Mouse (Mus musculus) embryonic facial prominence, embryonic 13.5 days (tissue): ENCODE data around the gene Sept11. TPM values are rescaled to one million over a fixed set of nuclear protein-coding genes. Genes with fewer than 3 reads are reported as not detected.

Experiments
- ATAC-seq: fragments of 200-750 bp; cut with Nextera tagmentation; 2 replicates; pipeline ENCODE4 v1.8.0; 2017; ENCODE audit warnings: low read depth; ENCODE audit not compliant: insufficient number of reproducible peaks, insufficient read depth, low FRiP score, low TSS enrichment
- H3K27ac ChIP-seq: fragments of 300-500 bp; sonication (generic); 2 replicates; pipeline ENCODE4 v1.5.1; 2015; ENCODE audit warnings: moderate library complexity, mild to moderate bottlenecking, inconsistent platforms
- H3K27me3 ChIP-seq: fragments of 300-500 bp; sonication (generic); 2 replicates; pipeline ENCODE4 v1.6.1; 2015; ENCODE audit warnings: mild to moderate bottlenecking, inconsistent platforms
- H3K36me3 ChIP-seq: fragments of 300-500 bp; sonication (generic); 2 replicates; pipeline ENCODE4 v1.6.1; 2015; ENCODE audit warnings: mild to moderate bottlenecking, inconsistent platforms
- H3K4me1 ChIP-seq: fragments of 300-500 bp; sonication (generic); 2 replicates; pipeline ENCODE4 v1.6.1; 2015; ENCODE audit warnings: inconsistent platforms
- H3K4me2 ChIP-seq: fragments of 300-500 bp; sonication (generic); 2 replicates; pipeline ENCODE4 v1.6.1; 2015; ENCODE audit warnings: moderate library complexity, mild to moderate bottlenecking, inconsistent platforms
- H3K4me3 ChIP-seq: fragments of 300-500 bp; sonication (generic); 2 replicates; pipeline ENCODE4 v1.5.1; 2015; ENCODE audit warnings: mild to moderate bottlenecking, inconsistent platforms
- H3K9ac ChIP-seq: fragments of 300-500 bp; sonication (generic); 2 replicates; pipeline ENCODE4 v1.6.1; 2015; ENCODE audit warnings: mild to moderate bottlenecking, inconsistent platforms
- H3K9me3 ChIP-seq: fragments of 300-500 bp; sonication (generic); 2 replicates; pipeline ENCODE4 v1.6.1; 2016; ENCODE audit warnings: inconsistent platforms
- whole genome bisulfite sequencing: fragments of 180-500 bp; shearing (Covaris S2); methylation state at CpG from one replicate; pipeline ENCODE4 v1.1.7; 2015; ENCODE audit warnings: mixed read lengths; 5-methylcytosine and 5-hydroxymethylcytosine counted together
- polyA plus RNA-seq: library from polyadenylated mRNA; unstranded; fragments of >200 nt; fragmentation: Nextera tagmentation; extraction: Ambion mirVana; gene quantifications from 2 replicates; pipeline ENCODE4 v1.2.1, GENCODE M21; 2015

The Sept11 gene
- polyA plus RNA-seq, 1 experiment from 2014 or later = 220 TPM

DNA sequence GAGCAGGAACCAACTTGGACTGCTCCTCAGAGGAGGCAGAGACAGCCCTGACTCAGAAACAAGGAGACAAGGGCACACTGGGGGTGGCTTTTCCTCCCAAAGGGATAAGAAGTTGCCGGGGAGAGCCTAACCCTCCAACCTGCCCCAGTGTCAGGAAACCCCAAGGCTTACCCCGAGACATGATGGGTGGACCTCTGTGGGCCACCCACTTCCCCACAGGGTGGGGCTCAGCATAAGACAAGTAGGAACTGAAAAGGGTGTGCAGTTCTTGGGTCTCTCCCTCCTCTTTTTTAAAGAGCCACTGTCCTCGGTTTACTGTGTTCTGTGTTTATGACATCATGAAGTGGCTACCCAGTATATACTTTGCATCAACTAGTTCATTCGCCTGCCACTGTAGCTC, 59.2 kb downstream of the Sept11 start:
- Histone ChIP-seq H3K27me3 (no peaks in the 10 kb centered on the region), H3K4me2 (no peak overlapping the region), H3K27ac (no peak overlapping the region), H3K36me3 (peaks cover 39% of the 10 kb centered on the region), H3K9ac (no peak overlapping the region), H3K4me3 (no peak overlapping the region), H3K9me3 (no peaks in the 10 kb centered on the region), H3K4me1 (peaks cover 70% of the 10 kb centered on the region)
- WGBS = 79% methylated on average over 4 of the region's 4 CpGs
- ATAC-seq = no peak

DNA sequence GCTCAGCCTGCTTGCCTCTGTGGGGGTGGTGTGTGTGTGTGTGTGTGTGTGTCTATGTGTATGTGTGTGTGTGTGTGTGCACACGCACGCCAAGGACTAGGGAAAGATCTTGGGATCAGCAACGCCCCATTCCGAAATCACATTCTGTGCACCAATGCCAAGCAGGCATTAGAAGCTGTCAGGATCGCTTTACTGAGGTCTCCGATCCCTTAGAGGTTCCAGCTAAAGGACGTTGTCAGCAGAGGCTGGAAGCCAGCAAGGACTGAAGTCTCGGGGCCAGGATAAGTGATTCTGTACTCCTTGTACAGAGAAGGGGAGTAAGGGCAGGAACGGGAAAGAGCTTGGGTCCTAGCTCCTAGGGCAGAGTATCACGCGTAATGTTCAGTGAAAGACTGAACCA, 61.2 kb downstream of the Sept11 start:
- H3K4me2 ChIP-seq = no peak overlapping the region
- no peak for ATAC-seq
- no peak overlapping the region for H3K4me3 ChIP-seq
- H3K27me3 ChIP-seq = no peaks in the 10 kb centered on the region
- no peaks in the 10 kb centered on the region for H3K9me3 ChIP-seq
- 71% methylated on average over 11 of the region's 11 CpGs for WGBS
- peaks cover 53% of the 10 kb centered on the region for H3K36me3 ChIP-seq
- peak overlapping the region; percentile 75 for H3K27ac ChIP-seq
- H3K9ac ChIP-seq = no peak overlapping the region
- peaks cover 60% of the 10 kb centered on the region for H3K4me1 ChIP-seq

GRCm38 (mm10) chr5:93163541-93163940, 70.3 kb downstream of the Sept11 start:
- Histone ChIP-seq H3K27me3 (no peaks in the 10 kb centered on the region), H3K4me2 (no peak overlapping the region)

DNA sequence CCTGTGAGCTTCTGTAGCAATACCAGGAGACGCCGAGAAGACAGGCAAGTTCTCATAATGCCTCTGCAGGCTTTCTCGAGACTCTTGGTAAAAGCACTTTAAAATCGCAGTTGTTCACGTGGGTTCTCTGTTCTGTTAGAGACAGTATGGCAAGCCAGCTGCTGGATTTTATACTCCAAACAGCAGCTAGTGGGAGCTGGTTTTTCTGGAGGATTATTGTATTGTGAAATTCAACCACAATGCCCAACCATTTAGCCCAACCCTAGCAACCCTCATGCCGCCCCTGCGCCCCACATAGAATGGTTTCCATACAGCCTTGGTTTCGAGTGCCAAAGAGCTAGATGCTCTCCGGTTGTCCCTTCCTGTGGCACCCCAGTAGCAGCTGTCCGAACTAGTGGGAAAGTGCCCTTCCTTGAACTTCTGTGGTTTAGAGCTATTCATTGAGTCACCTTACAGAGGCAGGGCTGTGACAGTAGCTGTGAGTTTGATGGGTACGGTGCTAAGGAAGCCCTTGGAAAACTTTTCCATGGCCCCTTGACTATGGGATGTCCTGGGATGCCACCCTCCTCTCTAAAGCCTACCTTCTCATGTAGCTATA, 74.8 kb downstream of the Sept11 start:
- no peak overlapping the region for H3K4me3 ChIP-seq
- peak overlapping the region; percentile 62 for H3K27ac ChIP-seq
- H3K4me2 ChIP-seq = no peak overlapping the region
- ATAC-seq = no peak
- H3K9me3 ChIP-seq = no peaks in the 10 kb centered on the region
- peaks cover 86% of the 10 kb centered on the region for H3K36me3 ChIP-seq
- no peak overlapping the region for H3K9ac ChIP-seq
- peaks cover 10% of the 10 kb centered on the region for H3K4me1 ChIP-seq
- no peaks in the 10 kb centered on the region for H3K27me3 ChIP-seq
- 89% methylated on average over 11 of the region's 11 CpGs for WGBS

More at GRCm38 (mm10) chr5:93163541-93163940, 70.3 kb downstream of the Sept11 start:
- no peak overlapping the region for H3K9ac ChIP-seq
- H3K4me1 ChIP-seq = peaks cover 7% of the 10 kb centered on the region
- no peak overlapping the region for H3K27ac ChIP-seq
- no peak overlapping the region for H3K4me3 ChIP-seq
- 82% methylated on average over 3 of the region's 3 CpGs for WGBS
- peaks cover 87% of the 10 kb centered on the region for H3K36me3 ChIP-seq
- no peak for ATAC-seq
- no peaks in the 10 kb centered on the region for H3K9me3 ChIP-seq

- peaks cover 87% of the 10 kb centered on the region for H3K36me3 ChIP-seq
- H3K4me1 ChIP-seq = peaks cover 10% of the 10 kb centered on the region
- H3K9me3 ChIP-seq = no peaks in the 10 kb centered on the region
- H3K27me3 ChIP-seq = no peaks in the 10 kb centered on the region
- H3K4me3 ChIP-seq = no peak overlapping the region
- H3K4me2 ChIP-seq = no peak overlapping the region
- no peak overlapping the region for H3K9ac ChIP-seq
- ATAC-seq = no peak
- peak overlapping the region; percentile 62; the same call in 1 of the 2 replicates for H3K27ac ChIP-seq
- WGBS = 48% methylated on average over 6 of the region's 6 CpGs
Measured at GRCm38 (mm10) chr5:93168654-93169053, 75.4 kb downstream of the Sept11 start.

- H3K4me3 ChIP-seq = no peak overlapping the region
- no peaks in the 10 kb centered on the region for H3K27me3 ChIP-seq
- WGBS = 94% methylated on average over 15 of the region's 15 CpGs
- H3K4me1 ChIP-seq = peaks cover 10% of the 10 kb centered on the region
- peaks cover 80% of the 10 kb centered on the region for H3K36me3 ChIP-seq
- no peak overlapping the region for H3K4me2 ChIP-seq
- ATAC-seq = no peak
- H3K9ac ChIP-seq = no peak overlapping the region
- H3K9me3 ChIP-seq = no peaks in the 10 kb centered on the region
- H3K27ac ChIP-seq = no peak overlapping the region
Measured at GRCm38 (mm10) chr5:93171420-93171819, 78.2 kb downstream of the Sept11 start.

- ATAC-seq = no peak
- WGBS = 87% methylated on average over 6 of the region's 6 CpGs
- H3K9ac ChIP-seq = no peak overlapping the region
- H3K27ac ChIP-seq = no peak overlapping the region
- H3K36me3 ChIP-seq = peaks cover 72% of the 10 kb centered on the region
- no peak overlapping the region for H3K4me2 ChIP-seq
- no peaks in the 10 kb centered on the region for H3K9me3 ChIP-seq
- H3K4me1 ChIP-seq = peaks cover 10% of the 10 kb centered on the region
- no peak overlapping the region for H3K4me3 ChIP-seq
- no peaks in the 10 kb centered on the region for H3K27me3 ChIP-seq
Measured at GRCm38 (mm10) chr5:93172536-93172935, 79.3 kb downstream of the Sept11 start.

GRCm38 (mm10) chr5:93174675-93175074, 81.4 kb downstream of the Sept11 start:
- no peaks in the 10 kb centered on the region for H3K27me3 ChIP-seq
- no peak overlapping the region for H3K27ac ChIP-seq
- H3K36me3 ChIP-seq = peaks cover 70% of the 10 kb centered on the region
- H3K4me3 ChIP-seq = no peak overlapping the region
- H3K9ac ChIP-seq = no peak overlapping the region
- no peak for ATAC-seq
- 0 out of 2 replicates have a peak, but pooled peaks cover 2% of the 10 kb centered on the region for H3K4me1 ChIP-seq
- no peaks in the 10 kb centered on the region for H3K9me3 ChIP-seq
- 91% methylated on average over 6 of the region's 6 CpGs for WGBS
- H3K4me2 ChIP-seq = no peak overlapping the region

DNA sequence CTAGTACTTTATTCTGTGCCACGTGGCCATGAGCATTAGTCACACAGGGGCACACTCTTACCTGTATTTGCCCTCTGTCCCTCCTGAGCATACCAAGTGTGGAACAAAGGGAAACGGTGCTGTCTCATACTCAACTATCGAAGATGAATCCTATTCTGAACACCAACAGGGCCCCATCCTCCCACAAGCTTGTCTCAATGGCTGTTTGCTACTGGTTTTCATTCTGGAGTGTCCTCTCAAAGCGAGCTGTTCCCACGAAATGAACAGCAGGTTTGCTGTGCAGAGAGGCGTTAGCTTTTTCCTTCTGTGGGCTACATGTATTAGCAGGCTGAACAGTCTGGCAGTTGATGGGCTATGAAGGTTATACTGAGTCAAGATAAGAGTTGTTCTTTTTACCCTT, 85.4 kb downstream of the Sept11 start:
- no peak overlapping the region for H3K4me2 ChIP-seq
- H3K36me3 ChIP-seq = peaks cover 47% of the 10 kb centered on the region
- no peak overlapping the region for H3K27ac ChIP-seq
- H3K4me1 ChIP-seq = 0 out of 2 replicates have a peak, but pooled peaks cover 2% of the 10 kb centered on the region
- 77% methylated on average over 6 of the region's 6 CpGs for WGBS
- H3K9ac ChIP-seq = no peak overlapping the region
- H3K9me3 ChIP-seq = no peaks in the 10 kb centered on the region
- no peaks in the 10 kb centered on the region for H3K27me3 ChIP-seq
- no peak for ATAC-seq
- no peak overlapping the region for H3K4me3 ChIP-seq

DNA sequence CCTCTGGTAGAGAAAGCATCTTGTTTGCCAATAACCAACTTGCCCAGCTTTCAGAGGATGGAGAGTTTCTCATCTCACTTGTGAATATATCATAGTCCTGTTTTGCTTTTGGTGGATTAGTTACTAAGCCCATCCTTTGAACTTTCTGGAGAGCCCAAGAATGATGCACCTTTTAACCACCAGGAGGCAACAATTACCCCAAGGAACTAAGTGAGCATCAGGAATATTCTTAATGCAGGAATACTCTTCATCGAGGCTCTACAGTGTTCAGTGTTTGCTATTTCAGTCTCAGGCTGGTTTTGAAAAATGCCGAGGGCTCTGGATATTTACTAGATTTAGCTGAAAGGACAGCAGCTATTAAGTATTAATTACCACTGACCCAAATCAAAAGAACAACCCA, 87.0 kb downstream of the Sept11 start:
- Histone ChIP-seq H3K9me3 (no peaks in the 10 kb centered on the region), H3K36me3 (peaks cover 46% of the 10 kb centered on the region), H3K4me2 (no peak overlapping the region), H3K27me3 (no peaks in the 10 kb centered on the region), H3K9ac (no peak overlapping the region), H3K27ac (no peak overlapping the region), H3K4me1 (0 out of 2 replicates have a peak, but pooled peaks cover 2% of the 10 kb centered on the region), H3K4me3 (no peak overlapping the region)
- WGBS = 69% methylated on average over 2 of the region's 2 CpGs
- no peak for ATAC-seq

- 0 out of 2 replicates have a peak, but pooled peaks cover 2% of the 10 kb centered on the region for H3K4me1 ChIP-seq
- H3K9me3 ChIP-seq = no peaks in the 10 kb centered on the region
- H3K4me3 ChIP-seq = no peak overlapping the region
- H3K27ac ChIP-seq = no peak overlapping the region
- ATAC-seq = no peak
- H3K27me3 ChIP-seq = no peaks in the 10 kb centered on the region
- H3K36me3 ChIP-seq = peaks cover 59% of the 10 kb centered on the region
- 70% methylated on average over 6 of the region's 6 CpGs for WGBS
- no peak overlapping the region for H3K4me2 ChIP-seq
- H3K9ac ChIP-seq = no peak overlapping the region
Measured at GRCm38 (mm10) chr5:93183311-93183710, 90.1 kb downstream of the Sept11 start.

DNA sequence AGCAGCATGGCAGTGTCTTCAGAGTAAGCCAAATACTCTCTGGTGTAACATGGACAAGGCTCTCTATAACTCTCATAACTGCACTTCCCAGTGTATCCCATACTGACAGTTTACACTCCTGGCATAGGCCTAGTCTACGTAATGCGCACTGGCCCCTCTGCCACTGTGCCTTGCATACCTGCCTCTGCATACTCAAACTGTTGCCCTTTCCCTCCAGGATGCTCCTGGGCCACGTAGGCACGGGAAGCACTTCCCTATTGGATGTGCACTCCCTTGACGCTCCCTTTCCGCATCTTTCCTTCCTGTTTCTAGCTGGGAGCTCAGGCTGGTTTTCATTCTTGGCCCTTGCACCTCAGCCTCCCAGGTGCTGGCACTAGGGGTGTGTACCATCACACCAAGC, 91.3 kb downstream of the Sept11 start:
- Histone ChIP-seq H3K36me3 (peaks cover 60% of the 10 kb centered on the region), H3K27me3 (no peaks in the 10 kb centered on the region), H3K27ac (no peak overlapping the region), H3K4me3 (no peak overlapping the region), H3K9me3 (no peaks in the 10 kb centered on the region), H3K9ac (no peak overlapping the region), H3K4me1 (0 out of 2 replicates have a peak, but pooled peaks cover 2% of the 10 kb centered on the region), H3K4me2 (no peak overlapping the region)
- ATAC-seq = no peak
- 85% methylated on average over 6 of the region's 6 CpGs for WGBS
